Mouse (Mus musculus) embryonic fibroblast, embryonic 13.5 days (primary cell): Measurements from ENCODE around the gene Ccm2. TPM values are rescaled to one million over a fixed set of nuclear protein-coding genes. Genes with fewer than 3 reads are reported as not detected.
A peak's percentile ranks its signal among the peaks of the same experiment; 100 is the strongest.

ENCODE experiments used
- H3K27ac ChIP-seq: 2 replicates; pipeline ENCODE4 v1.5.1; 2012; ENCODE audit warnings: low read length, control low read depth, inconsistent platforms; ENCODE audit not compliant: insufficient read depth
- H3K4me1 ChIP-seq: 2 replicates; pipeline ENCODE4 v1.6.1; 2011; ENCODE audit warnings: low read length; ENCODE audit not compliant: control insufficient read depth, insufficient read depth
- H3K4me3 ChIP-seq: 2 replicates; pipeline ENCODE4 v1.5.1; 2011; ENCODE audit warnings: mild to moderate bottlenecking, control low read depth, low read length; ENCODE audit not compliant: insufficient read depth
- CTCF ChIP-seq: IDR thresholded peaks from 2 replicates; pipeline ENCODE4 v1.5.1; 2011; ENCODE audit warnings: mild to moderate bottlenecking, control low read depth, low read length, moderate library complexity, borderline replicate concordance; ENCODE audit not compliant: insufficient read depth
- POLR2A ChIP-seq: IDR thresholded peaks from 2 replicates; pipeline ENCODE4 v1.6.1; 2011; ENCODE audit warnings: low read depth, mild to moderate bottlenecking, control low read depth, low read length, moderate library complexity
- polyA plus RNA-seq: library from polyadenylated mRNA; stranded (reverse); fragments of >200 nt; gene quantifications from 2 replicates; pipeline ENCODE4 v1.2.4, GENCODE M21; 2011; ENCODE audit warnings: low read depth; ENCODE audit not compliant: missing spikeins, insufficient read length

The Ccm2 gene
- polyA plus RNA-seq, 1 experiment, result 90.2 TPM

DNA sequence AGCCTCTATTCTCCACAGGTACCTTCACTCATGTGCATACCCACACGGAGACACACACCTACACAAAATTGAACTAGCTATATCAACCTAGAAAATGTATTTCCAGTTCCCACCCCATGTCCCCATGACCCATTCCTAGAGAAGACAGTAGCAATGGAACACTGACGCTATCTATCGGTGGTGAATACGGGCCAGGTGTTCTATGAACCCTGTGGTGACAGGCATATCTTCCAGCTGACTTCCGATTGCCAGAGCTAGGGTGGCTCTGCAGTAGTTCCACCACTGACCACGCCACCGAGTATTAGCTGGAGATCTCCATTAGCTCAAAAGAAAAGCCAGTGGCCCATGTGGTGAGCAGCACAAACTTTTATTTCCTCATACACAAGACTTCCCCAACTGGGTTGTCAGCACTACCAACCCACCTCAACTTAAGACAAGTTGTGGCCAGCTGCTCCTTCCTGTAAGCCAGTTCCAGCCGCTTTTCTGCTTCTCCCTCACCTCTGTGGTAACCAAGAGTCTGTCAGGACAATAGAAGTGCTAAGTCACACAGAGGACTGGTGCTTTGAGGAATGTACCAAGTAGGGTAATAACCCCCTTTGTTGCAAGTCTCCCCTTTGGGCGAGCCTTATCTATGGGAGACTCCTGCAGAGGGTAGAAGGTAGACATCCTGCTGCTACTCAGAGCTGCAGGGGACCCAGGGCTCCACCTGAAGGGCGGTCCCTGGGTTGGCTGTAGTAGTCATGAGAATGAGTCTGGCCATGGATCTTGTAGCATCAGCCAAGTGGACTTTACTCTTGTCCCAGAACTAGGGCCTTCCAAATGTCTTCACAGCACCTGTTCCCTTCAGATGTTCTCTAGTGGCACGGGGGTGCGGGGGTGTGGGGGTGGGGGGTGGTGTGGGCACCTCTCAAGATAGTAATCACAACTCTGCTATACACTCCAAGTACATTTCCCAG, 68.8 kb downstream of the Ccm2 start:
- TF ChIP-seq CTCF (no peak), POLR2A (no peak)
- Histone ChIP-seq H3K4me3 (no peak overlapping the region), H3K4me1 (no peaks in the 10 kb centered on the region), H3K27ac (no peak overlapping the region)

DNA sequence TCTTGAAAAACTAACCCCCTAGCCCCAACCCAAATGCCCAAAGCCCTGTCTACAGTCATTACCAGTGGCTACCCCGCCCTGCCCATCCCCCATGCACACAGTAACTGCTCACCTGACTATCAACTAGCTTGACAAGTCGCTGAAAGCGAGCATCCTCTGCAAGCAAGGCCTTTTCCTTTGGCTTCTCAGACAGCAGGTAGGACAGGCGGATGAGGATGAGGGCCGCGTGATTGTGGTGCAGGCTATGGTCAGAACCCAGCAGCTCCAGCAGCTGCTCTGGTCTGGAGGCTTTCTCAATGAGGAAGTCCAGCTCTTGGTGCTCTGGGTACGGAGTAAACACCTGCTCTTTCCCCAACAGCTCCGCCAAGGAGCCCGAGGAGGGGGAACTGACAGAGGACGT, 77.0 kb downstream of the Ccm2 start:
- TF ChIP-seq CTCF (no peak), POLR2A (no peak)
- Histone ChIP-seq H3K4me1 (peaks cover 3% of the 10 kb centered on the region; the same call in 1 of the 2 replicates), H3K4me3 (peak overlapping the region; percentile 78; the same call in 1 of the 2 replicates), H3K27ac (no peak overlapping the region)

DNA sequence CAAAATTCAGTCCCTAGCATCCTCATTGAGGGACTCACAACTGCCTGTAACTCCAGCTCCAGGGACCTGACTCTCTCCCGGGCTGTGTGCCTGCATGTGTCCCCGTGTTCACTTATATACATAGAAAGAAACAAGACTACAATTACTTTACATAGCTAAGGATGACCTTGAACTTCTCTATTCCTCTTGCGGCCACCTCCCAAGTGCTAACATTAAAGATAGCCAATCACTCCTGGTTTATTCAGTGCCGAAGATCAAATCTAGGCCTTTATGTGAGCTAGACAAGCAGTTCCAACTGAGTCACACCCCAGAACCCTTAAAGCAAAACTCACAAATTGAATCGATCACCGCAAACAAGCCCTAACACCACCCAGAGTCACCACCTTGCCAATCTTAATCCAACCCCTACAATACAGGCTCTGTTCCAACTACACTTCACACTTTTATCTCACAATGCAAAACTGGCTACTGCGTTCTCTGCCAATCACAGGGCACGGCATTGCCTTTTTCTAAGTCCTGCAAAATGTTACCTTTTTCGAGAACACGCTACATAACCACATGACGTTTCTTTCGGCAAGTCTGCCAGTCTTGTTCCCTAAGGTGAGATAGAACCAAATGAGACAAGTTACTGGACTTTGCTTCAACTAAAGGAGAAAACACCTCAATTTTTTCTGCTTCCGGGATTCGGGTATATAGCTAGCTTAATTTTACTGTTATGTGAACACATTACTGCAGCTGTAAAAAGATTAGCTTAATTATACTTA, 78.1 kb downstream of the Ccm2 start:
- peaks cover 3% of the 10 kb centered on the region; the same call in 1 of the 2 replicates for H3K4me1 ChIP-seq
- TF ChIP-seq CTCF (no peak), POLR2A (no peak)
- H3K4me3 ChIP-seq, result peak overlapping the region; percentile 78
- H3K27ac ChIP-seq, result no peak overlapping the region

- TF ChIP-seq POLR2A (peak; percentile 97), CTCF (no peak)
- H3K4me3 ChIP-seq, result peak within 1 kb of the TSS; percentile 78
- peaks cover 3% of the 10 kb centered on the region; the same call in 1 of the 2 replicates for H3K4me1 ChIP-seq
- H3K27ac ChIP-seq, result peak within 1 kb of the TSS; percentile 70
These were observed 79.0 kb downstream of the Ccm2 start, which contains the start of gene Tbrg4 for GRCm38 (mm10) chr11:6625478-6626387. Gene Tbrg4 (minus strand): TSS chr11:6626067.

DNA sequence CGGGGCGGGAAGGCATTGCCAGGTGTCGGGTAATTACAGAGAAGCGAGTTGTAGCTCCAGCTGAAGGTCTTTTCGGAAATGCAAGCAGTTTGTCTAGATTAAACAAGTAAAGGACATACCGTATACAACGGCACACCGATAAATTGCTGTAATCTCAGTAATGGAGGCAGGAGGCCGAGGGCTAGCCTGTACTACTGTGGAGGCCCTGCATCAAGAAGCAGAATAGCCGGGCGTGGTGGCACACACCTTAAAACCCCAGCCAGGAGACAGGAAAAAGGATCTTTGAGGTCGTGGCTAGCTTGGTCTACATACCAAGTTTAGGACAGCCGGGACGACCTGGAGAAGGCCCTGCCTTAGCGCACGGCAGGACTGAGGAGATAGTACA, 79.7 kb downstream of the Ccm2 start:
- Histone ChIP-seq H3K4me1 (peaks cover 3% of the 10 kb centered on the region; the same call in 1 of the 2 replicates), H3K27ac (peak overlapping the region; percentile 70), H3K4me3 (peak overlapping the region; percentile 78)
- TF ChIP-seq CTCF, result no peak
- TF ChIP-seq POLR2A, result peak; percentile 52; the same call in 1 of the 2 replicates

- H3K27ac ChIP-seq, result no peak overlapping the region
- no peak for TF ChIP-seq CTCF
- peak; percentile 20; the same call in 1 of the 2 replicates for TF ChIP-seq POLR2A
- H3K4me3 ChIP-seq, result no peak overlapping the region
- H3K4me1 ChIP-seq, result peaks cover 3% of the 10 kb centered on the region; the same call in 1 of the 2 replicates
These were observed 81.0 kb downstream of the Ccm2 start for GRCm38 (mm10) chr11:6627731-6628130.

DNA sequence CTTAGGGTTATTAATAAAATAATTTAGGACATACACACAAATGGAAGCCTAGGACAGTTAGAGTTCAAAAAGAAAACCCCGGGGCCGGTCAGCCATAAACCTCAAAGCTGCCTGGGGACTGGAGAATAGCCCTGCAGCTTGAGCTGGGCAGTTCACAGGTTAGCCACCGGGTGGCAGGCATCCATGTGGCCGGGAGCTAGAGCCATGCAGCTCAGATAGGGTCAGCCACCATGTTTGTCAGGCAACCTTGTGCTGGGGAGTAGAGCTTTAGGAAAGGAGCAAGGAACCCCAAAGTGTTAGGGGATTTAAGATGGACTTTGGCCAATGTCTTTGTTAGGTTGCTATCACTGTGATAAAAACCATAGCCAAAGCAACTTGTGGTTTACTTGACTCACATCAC, 81.9 kb downstream of the Ccm2 start:
- no peak overlapping the region for H3K27ac ChIP-seq
- H3K4me1 ChIP-seq, result peaks cover 3% of the 10 kb centered on the region; the same call in 1 of the 2 replicates
- H3K4me3 ChIP-seq, result no peak overlapping the region
- TF ChIP-seq POLR2A, result no peak; the same call in 1 of the 2 replicates
- TF ChIP-seq CTCF, result peak; percentile 64; the same call in 1 of the 2 replicates

- Histone ChIP-seq H3K4me3 (no peak overlapping the region), H3K27ac (no peak overlapping the region), H3K4me1 (no peaks in the 10 kb centered on the region)
- no peak for TF ChIP-seq CTCF
- TF ChIP-seq POLR2A, result no peak
These were observed 83.0 kb downstream of the Ccm2 start for GRCm38 (mm10) chr11:6629655-6630054.

- H3K4me1 ChIP-seq, result no peaks in the 10 kb centered on the region
- H3K4me3 ChIP-seq, result no peak overlapping the region
- TF ChIP-seq POLR2A (no peak), CTCF (no peak)
- no peak overlapping the region for H3K27ac ChIP-seq
These were observed 89.5 kb downstream of the Ccm2 start for GRCm38 (mm10) chr11:6636150-6636549.
